Mouse (Mus musculus): ENCODE measurements around the gene Olfr432. TPM values are rescaled to one million over a fixed set of nuclear protein-coding genes. Genes with fewer than 3 reads are reported as not detected.

Olfr432 gene
- total RNA-seq, 2 experiments from 2014 or later, result not detected

Other genes with a start within 250 kb of the Olfr432 start
- under 1 TPM; 0.24 to 0.36 TPM for gene Ifi211, start 136.2 kb upstream of the Olfr432 start, total RNA-seq (2021)
- 1 to 10 TPM; 5.5 to 5.8 TPM for gene Mndal, start 106.7 kb upstream of the Olfr432 start, total RNA-seq (2021)
- gene Ifi203, start 106.5 kb upstream of the Olfr432 start, total RNA-seq (2021), result 1 to 10 TPM; 4.7 to 5.7 TPM
- not detected for gene Ifi202b, start 66.5 kb upstream of the Olfr432 start, total RNA-seq (2021)
- under 1 TPM in 1 of 2 experiments, not detected in 1; 0.33 TPM for gene Ifi205, start 17.4 kb upstream of the Olfr432 start, total RNA-seq (2021)
- gene Olfr433, start 8.5 kb upstream of the Olfr432 start, total RNA-seq (2021), result not detected
- not detected for gene Olfr430, start 17.4 kb downstream of the Olfr432 start, total RNA-seq (2021)
- not detected for gene Olfr429, start 35.1 kb downstream of the Olfr432 start, total RNA-seq (2021)
- not detected for gene Olfr427, start 47.7 kb downstream of the Olfr432 start, total RNA-seq (2021)
- not detected for gene Olfr231, start 72.0 kb downstream of the Olfr432 start, total RNA-seq (2021)
- gene Olfr424, start 82.3 kb downstream of the Olfr432 start, total RNA-seq (2021), result not detected
- not detected for gene Olfr420, start 106.4 kb downstream of the Olfr432 start, total RNA-seq (2021)
- 10 to 100 TPM in 1 of 2 experiments, 1 to 10 TPM in 1; 9.8 to 13.5 TPM for gene Spta1, start 123.6 kb downstream of the Olfr432 start, total RNA-seq (2021)
- not detected for gene Olfr419, start 202.9 kb downstream of the Olfr432 start, total RNA-seq (2021)